Mouse (Mus musculus) neutrophil, adult 5-6 weeks (primary cell): Measurements from ENCODE around the gene Plin4. TPM values are rescaled to one million over a fixed set of nuclear protein-coding genes. Genes with fewer than 3 reads are reported as not detected.

Experiments used
- ATAC-seq: fragments of 151-379, 151-347 bp; 2 replicates; pipeline ENCODE4 v1.8.0; 2017; ENCODE audit warnings: mild to moderate bottlenecking, moderate TSS enrichment; ENCODE audit not compliant: insufficient number of reproducible peaks, poor library complexity, low FRiP score, severe bottlenecking; ENCODE audit errors: extremely low read depth
- total RNA-seq: library from RNA; stranded (forward); fragments of 200-1000 nt; gene quantifications from 2 replicates; pipeline ENCODE4 v1.2.3, GENCODE M21; 2017

The Plin4 gene
- 1.1 and 1.2 TPM in 2 replicates for total RNA-seq

DNA sequence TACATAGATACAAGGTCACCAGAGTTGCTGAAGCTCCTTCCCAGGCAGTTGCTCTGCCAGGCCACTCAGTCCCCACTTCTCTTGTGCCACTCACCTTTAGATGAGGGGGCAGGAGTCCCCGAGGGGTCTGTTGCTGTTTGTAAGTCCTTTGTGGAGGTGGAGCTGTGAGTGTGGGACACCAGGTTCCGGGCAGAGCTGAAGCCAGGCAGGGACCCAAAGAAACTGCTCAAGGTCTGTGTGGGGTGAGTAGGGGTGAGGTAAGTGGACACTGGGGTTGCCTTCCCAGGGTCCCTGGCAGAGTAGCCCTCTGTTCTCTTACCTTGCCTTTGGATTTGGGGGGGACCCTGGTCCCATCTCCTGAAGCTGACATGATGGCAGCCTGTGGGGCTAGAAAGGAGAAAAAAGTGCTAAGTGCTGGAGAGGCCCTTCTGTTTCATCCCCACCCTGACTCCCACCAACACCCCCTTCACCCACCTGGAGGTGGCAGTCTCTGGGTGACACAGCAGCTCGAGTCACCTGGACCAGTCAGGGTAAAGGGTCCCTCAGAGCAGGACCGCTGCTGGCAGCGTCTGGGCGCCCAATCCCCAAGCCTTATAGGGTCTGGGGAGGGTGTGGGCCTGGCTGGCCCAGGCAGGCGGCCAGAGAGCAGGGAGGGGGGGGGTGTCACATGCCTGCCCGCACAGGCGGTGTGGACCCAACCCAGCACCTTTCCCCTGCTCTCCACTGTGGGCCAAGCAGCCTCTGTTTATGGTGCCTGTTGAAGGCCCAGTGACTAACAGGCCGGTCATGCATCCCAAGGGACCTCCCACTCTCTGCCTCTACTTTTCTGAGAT lies at the start of gene Plin4:
Gene Plin4, minus strand, starts transcription at position 585 of the 833 bp plus-strand sequence.
- ATAC-seq, result no peak

DNA sequence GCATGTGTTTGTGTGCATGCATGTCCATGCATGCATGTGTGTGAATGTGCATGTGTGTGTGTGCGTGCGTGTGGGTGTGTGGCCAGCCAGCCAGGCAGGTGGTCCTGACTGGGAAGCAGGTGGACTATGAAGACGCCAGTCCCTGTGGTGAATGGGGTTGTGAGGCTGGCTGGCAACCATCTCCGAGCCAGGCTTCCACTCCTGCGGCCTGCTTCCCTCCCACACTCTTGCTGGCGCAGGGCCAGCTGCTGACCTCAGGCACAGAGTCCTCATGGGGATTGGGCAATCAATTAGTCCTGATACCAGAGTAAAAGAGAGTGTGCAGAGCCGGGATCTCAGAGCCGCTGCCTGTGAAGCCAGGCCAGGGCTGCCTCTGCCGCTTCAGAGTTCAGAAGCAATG lies 44.0 kb upstream of the Plin4 start:
- no peak for ATAC-seq

DNA sequence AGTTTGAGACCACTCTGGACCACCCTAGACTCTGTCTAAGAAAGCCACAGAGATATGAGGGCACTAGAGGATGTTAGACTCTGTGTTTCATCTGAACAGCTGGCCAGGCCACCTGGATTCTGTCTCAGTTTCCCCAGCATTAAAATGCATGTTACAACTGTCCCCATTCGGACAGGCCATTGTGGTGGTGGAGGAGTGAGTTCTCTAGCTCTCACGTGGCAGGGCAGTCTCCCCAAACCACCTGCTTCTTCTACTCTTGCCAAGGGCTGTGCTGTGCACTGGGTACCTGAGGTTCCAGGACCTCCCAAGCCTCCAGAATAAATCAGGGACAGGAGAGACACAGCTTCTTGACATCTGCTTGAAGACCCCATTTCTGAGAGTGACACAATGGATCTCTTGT lies 40.3 kb upstream of the Plin4 start:
- ATAC-seq, result no peak

DNA sequence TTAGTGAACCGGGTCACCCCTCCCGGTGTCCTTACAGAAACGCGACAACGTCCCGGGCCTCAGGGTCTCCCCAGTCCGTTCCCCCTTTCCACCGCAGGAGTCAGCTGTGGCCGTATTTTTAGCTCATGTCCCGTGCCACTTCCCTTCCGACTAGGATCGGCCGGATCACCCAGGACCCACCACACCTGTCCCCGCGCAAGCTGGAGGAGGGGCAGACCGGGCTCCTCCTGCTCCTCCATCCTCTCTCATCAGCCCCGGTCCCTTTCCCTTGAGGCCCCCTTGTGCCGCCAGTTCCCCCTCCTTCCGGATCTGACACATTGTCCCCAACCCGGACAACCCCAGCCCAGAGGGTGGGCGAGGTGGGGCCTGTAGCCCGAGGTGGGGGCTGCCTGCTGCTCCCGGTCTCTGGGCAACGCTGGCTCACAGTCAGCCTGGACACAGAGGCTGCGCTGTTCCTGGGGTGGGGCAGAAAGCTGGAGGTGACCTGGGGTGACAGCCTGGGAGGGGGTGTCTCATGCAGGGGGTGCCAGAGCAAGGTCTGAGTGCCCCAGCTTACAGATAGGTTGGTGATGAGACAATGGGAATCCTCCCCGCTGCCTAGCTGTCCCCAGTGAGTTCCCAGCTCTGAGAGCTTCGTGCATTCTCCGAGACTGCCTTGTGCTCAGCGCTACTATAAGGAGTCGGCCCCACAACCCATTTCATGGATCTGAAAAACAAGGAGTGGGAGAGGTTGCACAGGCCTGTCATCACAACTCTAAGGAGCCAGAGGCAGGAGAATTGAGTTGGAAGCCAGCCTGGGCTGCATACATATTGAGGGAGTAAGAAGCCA lies 39.4 kb upstream of the Plin4 start:
- no peak for ATAC-seq

DNA sequence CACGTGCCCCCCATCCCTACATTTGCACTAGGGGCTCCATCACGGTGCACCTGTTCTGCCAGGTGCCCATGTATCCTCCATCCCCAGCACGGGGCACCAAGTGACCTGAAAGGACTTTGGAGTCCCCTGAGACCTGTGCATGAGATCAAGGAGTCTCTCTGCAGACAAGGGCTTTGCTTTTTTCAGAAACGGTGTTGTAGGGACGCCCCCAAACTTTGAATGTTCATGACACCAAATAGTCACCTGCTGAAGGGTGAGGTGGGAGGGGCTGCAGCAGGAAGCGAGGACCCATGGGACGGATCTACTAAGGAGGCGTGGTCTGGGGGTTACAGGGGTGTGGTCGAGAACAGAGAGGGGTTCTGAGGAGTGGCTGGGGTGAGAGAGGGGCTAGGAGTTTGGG lies 38.7 kb upstream of the Plin4 start:
- ATAC-seq, result peak; percentile 65; the same call in 1 of the 2 replicates

DNA sequence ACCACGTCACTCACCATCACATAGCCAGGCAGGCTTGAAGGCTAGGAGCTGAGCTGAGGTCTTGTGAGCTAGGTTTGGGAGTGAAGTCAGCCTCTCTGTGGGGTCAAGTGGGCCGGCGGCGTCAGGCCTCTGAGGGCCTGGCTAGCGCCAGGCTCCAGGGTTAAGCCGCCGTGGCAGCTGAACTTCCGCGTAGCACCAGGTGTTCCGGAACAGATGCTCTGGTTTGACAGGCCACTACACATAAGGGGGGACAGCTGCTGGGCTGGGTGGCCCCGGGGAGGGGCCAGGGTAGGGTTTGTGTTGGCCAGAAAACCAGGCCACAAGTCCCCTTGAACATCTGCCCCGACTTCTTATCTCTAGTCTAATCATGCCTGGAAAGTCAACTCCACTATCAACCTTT lies 37.8 kb upstream of the Plin4 start:
- ATAC-seq, result no peak

DNA sequence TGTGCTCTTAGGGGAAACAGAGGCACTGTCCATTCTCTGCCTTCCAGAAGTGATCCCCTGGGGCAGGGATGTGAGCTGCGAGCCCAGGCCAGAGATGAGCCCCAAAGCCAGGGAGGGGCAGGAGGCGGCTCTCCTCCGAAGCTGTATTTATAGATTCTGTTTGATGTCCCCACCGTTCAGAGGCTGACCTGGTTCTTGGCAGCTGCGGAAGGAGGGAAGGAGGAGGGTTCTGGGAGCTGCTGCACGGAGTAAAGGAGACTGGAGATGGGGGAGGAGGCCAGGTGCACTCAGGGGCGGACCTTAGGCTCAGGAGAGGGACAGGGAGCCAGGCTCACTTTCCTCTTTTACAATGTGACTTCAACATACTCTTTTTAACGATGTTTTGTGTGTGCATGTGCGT lies 36.5 kb upstream of the Plin4 start:
- ATAC-seq, result no peak

DNA sequence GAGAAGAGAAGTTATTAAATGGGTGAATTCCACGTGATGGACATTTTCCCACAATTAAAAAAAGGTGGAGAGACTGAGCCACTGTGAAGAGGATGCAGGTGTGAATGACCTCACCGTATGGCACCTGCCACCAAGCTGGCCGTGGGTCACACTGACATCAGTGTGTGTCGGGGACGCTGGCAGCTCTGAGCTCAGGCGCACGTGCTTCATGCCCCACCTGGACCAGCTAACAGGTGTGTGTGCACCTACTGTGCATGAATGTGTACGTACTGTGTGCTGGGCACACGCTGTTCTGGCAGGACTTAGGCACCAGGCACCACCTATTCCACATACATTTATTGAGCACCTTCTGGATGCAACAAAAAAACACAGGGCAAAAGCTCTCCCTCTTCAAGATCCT lies 34.9 kb upstream of the Plin4 start:
- ATAC-seq, result no peak

DNA sequence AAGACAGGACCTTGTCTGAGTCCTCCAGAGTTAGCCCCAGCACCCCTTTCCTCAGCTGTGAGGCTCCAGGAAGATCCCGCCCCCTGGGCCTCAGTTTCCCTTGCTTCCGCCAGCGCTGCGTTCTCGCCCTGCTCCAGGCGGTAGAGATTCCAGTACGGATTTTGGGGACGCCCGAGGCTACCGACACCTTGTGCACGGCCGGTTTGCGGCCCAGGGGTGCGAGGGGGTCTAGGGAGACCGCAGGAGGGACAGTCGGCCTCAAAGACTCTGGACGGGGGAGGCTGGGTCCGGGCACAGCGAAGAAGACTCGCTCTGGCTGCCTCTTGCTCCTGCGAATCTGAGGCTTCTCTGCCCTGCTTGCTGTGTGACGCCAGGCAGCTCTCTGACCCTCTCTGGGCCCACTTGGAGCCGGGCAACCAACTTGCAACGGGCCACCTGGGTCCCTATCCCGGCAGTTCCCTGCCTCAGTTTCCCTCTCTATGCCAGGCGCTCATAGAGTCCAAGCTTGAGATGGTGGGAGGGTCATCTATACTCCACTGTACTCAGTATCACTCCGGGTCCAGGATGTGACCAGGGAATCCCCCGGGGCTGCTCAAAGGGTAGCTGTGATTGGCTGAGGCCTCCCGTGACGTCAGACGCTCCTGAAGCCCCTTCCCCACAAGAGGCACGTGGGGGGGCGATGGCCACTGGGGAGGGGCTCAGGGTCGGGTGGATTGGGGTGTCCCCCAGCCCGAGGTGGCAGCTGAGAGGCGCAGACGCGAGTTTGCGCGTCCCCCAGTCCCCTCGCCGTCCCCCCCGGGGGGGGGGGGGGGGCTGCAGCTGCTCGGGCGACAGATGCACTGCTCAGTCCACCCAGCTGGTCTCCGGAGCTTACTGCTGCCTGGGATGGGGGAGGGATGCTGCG lies 32.4 kb upstream of the Plin4 start:
- ATAC-seq, result no peak

DNA sequence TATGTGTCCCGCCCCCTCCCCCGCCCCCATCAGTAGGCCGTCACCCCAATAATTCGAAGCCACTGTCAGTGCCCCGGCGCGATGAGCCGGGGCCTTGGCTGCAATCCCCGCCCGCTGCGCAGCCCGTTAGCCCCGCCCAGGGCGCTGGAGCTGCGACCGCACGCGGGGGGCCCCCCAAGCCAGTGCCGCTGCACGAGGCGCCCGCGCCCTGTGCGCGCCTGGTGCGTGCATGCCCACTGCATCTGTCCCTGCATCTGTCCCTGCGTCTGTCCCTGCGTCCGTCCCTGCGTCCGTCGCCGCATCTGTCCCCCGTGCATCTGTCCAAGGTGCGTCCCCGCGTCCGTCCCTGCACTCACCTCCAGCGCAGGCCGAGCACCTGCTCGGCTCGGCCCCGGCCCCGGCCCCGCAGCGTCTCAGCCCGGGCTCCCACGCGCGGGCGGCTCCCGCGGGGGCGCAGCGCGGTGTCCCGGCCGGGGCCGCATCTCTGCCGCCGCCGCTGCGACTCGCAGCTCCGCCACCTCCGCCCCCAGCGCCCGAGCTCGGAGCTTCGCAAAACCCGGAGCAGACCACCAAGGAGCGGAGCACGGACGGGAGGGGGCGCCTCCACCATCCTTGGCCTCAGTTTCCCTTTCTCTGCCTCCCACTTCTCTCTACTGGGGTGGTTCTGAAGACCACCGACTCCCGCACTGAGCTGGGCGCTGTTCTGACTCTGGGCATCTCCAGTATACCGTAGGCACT lies 30.4 kb upstream of the Plin4 start, which contains the start of gene Sema6b:
Gene Sema6b, minus strand, starts transcription at position 486 of the 738 bp plus-strand sequence.
- no peak for ATAC-seq

DNA sequence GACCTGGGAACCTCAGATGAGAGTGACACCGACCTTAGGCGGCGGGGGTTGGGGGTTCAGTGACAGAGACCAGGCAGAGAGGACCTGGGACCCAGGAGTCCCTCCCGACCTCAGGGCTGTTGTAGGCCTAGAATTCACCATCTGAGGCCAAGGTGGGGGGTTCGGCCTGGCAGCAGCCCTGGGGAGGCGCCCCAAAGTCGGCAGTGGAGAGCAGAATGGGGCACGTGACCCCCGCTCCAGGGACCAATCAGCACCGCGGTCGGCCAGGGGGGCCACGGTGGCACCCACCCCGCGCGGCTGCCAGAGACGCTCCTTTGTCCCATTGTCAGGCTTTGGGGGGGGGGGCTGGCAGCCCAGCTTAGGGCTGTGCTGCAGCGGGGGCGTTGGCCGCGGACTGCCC lies 29.8 kb upstream of the Plin4 start:
- ATAC-seq, result no peak

DNA sequence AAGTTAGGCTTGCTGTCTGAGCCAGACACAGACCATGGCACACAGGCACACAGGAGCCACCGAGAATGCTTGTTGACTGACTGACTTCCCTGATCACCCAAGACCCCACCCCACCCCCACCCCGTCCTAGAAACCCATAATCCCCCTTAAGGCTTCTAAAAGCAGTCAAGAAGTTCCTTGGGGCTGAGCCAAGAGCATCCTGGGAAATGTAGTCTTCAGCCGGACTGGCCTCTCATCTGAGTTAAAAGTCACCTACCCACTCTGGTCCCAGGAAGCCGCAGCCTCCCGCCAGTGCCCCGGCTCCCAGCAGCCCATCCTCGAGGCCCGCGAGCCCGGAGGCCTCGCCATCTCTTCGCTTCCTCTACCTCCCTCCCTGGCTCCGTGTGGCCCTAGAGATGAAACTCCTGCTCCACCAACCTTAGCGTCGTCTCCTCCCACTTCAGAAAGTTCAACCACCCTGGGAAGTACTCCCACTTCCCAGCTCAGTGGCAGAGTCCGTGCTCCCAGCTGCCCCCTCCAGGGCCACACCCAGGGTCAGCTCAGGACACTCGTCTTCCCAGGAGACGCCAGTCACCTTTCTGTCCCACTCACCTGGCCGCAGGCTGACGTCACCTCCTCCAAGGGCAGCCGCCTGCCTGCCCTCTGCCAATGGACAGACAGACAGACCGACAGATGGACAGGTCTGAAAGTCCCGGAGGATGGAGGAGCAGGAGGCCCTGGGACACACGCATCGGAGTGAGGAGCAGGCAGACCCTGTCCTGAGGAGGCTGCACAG lies 28.4 kb upstream of the Plin4 start:
- no peak for ATAC-seq

DNA sequence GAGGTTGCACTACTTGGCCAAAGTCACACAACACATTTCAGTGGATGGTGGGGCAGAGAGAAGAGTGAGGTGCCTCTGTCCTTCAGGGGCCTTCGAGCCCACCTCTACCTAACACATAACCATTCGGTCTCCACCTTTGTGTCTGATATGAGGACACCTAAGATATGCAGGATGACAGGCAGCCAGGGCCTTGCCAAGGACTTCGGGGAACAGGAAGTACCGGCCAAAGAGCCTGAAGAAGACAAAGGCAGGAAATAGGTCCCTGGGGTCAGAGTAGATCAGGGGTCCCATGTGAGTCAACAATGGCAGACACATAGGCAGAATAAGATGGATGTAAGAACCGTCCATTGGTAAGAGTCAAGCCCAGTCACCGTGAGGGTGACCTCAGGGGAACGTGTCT lies 27.0 kb upstream of the Plin4 start:
- no peak for ATAC-seq

DNA sequence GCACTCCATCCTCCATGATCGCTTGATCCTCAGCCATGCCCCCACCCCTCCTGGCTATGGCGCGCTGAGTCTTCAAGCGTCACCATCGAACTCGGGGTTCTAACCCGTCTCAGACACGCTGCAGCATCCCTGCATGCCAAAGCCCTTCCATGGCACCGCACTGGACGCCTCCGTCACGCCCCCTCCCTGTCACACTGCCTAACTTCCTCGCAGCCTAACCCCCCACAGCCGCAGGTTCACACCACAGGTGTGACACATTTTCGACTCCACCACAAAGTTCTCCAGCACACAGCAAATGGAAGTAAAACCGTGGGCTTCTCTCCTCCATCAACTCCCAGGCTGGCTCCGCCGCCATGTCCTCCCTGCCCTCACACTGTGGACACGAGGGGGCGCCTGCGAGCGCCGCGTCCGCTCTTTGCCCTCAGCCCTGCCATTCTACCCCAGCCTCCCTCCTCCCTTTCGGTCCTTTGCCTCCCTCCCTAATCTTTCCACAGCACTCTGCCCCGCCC lies 24.9 kb upstream of the Plin4 start:
- ATAC-seq, result peak; percentile 47

DNA sequence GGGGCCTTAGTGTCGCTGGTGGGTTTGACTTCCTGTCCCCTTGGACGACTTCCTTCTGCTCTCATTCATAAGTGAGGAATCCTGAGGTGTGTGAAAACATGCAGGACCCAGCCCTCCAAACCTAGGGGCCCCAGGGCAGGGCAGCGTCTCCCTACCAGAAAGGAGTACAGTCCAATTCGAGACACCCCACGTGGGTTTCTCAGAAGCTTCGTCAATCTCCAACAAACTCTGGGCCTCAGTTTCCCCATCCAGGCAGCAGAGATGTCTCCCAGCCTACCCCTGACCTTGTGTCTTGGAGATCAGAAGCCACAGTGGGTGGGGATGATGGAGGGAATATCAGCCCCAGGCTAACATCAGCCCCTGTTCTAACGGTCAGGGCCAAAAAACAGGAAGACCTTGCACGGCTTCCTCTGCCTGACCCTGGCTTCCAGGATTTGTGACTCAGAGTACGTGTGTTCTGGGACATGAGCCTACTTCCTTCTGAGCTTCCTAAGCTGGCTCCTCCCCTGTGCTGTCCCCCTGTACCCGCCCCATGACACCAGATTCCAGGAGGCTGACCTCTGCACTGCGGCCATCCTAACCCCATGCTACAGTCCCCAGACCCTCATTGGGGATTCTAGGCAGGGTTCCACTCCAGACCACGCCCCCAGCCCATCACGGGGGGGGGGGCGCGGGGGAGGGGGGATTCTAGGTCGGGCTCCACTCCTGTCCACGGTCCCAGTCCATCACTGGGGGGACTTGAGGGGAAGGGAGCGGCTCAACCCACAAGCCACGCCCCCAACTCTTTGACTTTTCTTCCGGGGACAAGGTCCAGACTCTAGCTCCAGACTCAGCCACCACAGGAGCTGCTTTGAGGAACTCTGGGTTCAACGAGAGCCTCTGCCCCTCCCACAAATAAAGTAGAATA lies 24.1 kb upstream of the Plin4 start:
- peak; percentile 64 for ATAC-seq

DNA sequence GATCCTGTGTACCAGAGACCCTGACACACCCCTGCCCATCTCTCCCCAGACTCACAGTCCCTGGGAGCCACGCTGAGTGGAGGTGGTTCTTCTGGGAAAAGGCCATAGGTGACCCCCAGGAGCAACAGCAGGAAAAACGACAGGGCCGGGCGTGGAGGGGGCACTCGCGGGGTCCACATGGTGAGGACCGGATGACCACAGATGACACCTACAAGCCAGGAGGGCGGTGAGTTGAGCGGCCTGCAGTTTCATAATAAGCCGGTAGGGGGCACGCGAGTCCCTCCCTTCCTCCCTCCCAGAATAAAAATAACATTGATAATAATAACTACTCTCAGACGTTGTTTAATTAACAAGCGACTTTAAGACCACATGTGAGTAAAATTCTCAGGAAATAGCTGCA lies 23.1 kb upstream of the Plin4 start:
- ATAC-seq, result peak; percentile 41

DNA sequence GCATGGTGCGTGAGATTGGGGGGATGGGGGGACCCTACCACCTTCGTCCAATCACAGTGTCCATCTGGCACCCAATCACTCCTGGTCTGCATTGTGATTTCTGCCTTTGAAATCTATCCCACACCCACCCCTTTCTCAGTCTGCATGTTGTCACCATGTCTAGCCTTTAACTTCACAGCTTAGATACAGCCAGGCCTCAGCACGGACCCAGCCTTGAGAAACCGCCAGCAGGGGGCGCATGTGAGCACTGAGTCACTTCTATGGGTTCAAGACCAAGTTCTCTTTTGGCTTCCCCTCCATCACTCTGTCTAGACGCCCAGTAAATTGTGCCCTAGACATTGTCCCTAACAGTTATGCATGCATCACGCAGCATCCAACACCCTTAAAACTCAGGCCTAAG lies 22.2 kb upstream of the Plin4 start:
- 0 out of 2 replicates have a peak, but pooled peaks have one; percentile 9 for ATAC-seq
